Mouse (Mus musculus): ENCODE data around the gene Gm15080. TPM values are rescaled to one million over a fixed set of nuclear protein-coding genes. Genes with fewer than 3 reads are reported as not detected.
"Not testable (repeated sequence)": the region's sequence is repeated elsewhere in the genome, so short reads cannot be mapped to it uniquely, and the experiment has no call there.

Gm15080 gene
- polyA plus RNA-seq (2014; fragmentation: Nextera tagmentation; extraction: Ambion mirVana) = not detected in 2 replicates

DNA sequence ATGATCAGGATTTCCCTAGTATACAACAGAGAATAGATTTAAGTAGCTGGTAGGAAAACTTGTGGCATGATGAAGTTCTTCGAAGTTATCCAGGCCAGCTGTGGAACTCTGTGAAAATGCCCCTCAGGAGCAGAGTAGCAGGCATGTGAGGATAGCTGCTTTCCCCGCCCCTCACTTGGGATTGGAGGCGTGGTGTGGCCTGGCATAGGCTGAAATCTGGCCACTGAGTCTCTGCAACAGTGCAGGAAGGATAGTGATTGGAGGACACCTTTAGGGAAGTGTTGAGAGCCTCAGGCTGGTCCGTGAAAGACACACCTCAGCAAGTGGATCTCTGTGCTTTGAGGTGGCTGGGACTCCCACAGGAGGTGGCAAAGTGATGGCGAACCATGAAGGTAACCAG, at the start of gene Gm15080:
TSS of gene Gm15080 (plus strand) at position 301 of the 400 bp plus-strand sequence.
- H3K4me3 ChIP-seq (ENCODE audit: low read depth, low read length); ATAC-seq (ENCODE audit: insufficient read depth, low FRiP score, low TSS enrichment); H3K9ac ChIP-seq (ENCODE audit: low read length); H3K27ac ChIP-seq (ENCODE audit: low read depth, low read length); H3K36me3 ChIP-seq (ENCODE audit: control insufficient read depth, insufficient read depth, low read length); H3K4me2 ChIP-seq (ENCODE audit: low read depth); H3K4me1 ChIP-seq (ENCODE audit: control insufficient read depth, insufficient read depth, low read length); H3K9me3 ChIP-seq (ENCODE audit: control insufficient read depth, low read length); DNase-seq (ENCODE audit: low spot score); H3K27me3 ChIP-seq (ENCODE audit: control insufficient read depth, insufficient read depth, low read length): not testable (repeated sequence)
- no CpG with 5 or more reads among the region's 5 CpGs for WGBS

Other genes with a start within 250 kb of the Gm15080 start
- not detected in 2 replicates for gene Gm15128, start 227.0 kb upstream of the Gm15080 start, polyA plus RNA-seq (2014; fragmentation: Nextera tagmentation; extraction: Ambion mirVana)
- gene Gm15107, start 187.7 kb downstream of the Gm15080 start, polyA plus RNA-seq (2014; fragmentation: Nextera tagmentation; extraction: Ambion mirVana) = not detected in 2 replicates